Mouse (Mus musculus): ENCODE data around the gene Mrpl33. TPM values are rescaled to one million over a fixed set of nuclear protein-coding genes. Genes with fewer than 3 reads are reported as not detected.

Gene Mrpl33
- 53.8 TPM for polyA plus RNA-seq (2014; fragmentation: Illumina TruSeq; extraction: RNeasy Lipid Tissue Mini Kit (QIAGEN cat#74804); ENCODE audit: low read depth, low replicate concordance)

DNA sequence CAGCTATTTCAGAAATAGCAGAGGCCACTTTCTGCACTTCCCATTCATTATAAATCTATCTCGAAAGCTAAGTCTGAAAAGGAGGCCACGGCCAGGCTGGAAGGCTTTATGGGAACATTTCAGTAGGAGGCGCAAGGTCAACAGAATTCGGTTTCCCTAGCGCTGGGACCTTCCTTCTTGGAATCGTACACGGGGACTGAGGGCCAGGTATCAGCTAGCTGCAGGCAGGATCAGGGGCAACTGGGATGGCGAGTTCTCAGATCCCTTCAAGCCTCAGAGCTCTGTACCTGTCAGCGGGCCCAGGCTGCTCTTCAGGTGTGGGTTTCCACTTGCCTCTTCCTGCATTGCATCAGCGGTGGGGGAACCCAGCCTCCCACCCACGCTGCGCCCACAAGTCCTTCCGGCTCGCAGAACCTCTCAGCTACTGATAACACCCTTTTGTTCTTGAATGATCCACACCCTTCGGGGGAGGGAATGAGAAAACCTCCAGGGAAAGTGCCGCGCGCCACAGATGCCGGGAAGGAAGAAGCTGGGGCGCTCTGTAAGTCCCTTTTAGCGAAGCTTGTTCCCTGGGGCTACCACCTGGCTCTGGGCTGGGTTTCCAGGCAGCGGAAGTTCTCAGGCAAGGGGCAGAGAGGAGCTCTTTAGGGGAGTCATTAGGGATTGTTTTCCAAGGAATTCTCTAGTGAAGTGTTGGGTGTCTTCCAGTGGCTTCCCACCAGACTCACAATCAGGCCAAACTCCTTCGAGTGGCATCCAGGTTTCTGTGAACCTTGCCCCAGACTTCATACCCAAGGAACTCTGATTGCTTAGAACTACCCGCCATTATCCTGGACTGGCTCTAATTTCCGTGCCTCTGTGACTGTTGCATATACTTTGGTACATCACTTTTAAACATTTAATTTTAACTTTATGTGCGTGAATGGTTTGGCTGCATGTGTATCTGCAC is at the start of gene Mrpl33:
Mrpl33 (plus strand) TSS at position 455 of the 949 bp plus-strand sequence.

DNA sequence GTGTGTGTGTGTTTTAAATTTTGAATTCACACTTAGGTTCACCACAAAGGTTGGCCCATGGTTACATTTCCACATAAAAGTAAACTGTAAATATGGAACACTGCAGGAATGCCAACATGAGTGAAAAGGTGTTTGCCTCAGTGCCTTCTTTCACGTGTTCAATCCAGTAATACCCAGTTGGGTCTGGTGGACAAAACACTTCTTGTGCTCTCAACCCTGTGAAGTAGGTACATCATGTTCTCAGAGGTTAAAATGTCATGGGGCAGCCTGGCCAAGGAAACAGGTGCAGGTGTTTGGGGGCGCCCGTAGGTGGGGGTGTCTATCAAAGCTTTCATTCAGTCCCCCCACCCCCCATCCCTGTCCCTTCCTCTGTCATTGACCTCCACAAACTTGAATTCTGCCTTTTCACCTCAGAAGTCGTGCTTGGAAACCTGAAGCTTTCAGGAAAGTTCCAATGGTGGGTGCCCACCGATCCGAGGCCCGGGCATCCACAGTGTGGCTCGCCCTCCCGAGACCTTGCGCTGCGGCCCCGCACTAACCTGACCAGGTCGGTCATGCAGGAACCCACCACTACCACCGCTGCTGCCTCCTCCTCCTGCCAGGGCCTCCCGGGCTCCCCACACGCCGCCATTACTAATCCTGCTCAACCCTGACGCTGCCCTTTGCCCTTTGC is 100.4 kb downstream of the Mrpl33 start, which contains the start of gene Rbks:
Rbks (minus strand) TSS at position 657 of the 673 bp plus-strand sequence.

DNA sequence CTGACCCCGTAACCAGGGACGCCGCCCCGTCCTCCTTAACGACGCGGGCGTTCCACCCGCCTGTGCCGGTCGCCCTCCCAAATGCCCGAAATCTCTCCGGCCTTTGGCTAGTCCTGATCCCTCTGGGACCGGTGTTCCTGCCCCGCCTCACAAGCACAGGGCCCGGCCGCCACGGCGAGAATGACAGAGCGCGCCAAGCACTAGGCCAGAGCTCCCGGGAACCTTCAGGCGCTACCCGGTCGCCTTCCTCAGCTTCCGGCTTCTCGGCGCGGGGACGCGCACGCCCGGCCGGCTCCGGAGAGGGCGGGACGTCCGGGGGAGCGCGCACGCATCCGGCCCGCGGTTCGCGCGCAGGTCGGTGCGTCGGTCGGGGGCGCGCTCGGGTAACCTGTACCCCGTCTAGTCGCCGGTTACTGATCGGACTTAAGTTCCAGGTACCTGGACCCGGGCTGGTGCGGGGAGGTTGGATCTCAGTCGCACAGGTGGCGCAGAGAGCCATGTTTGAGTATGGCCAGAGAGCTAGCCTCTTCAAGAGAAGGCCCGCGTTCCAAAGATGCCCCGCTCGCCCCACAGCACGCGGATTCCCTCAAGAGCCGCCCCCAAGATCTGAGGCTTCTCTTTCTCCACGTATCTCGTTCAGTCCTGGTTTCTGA is 101.0 kb downstream of the Mrpl33 start, which contains the start of gene Babam2:
Babam2 (plus strand) TSS at position 41 of the 653 bp plus-strand sequence.

Other genes starting within 250 kb of the Mrpl33 start
- gene Zfp512, start 144.5 kb upstream of the Mrpl33 start, polyA plus RNA-seq (2014; fragmentation: Illumina TruSeq; extraction: RNeasy Lipid Tissue Mini Kit (QIAGEN cat#74804); ENCODE audit: low read depth, low replicate concordance) = 14.6 TPM
- gene 4930548H24Rik, start 111.2 kb upstream of the Mrpl33 start, polyA plus RNA-seq (2014; fragmentation: Illumina TruSeq; extraction: RNeasy Lipid Tissue Mini Kit (QIAGEN cat#74804); ENCODE audit: low read depth, low replicate concordance) = 17.4 TPM
- gene Gpn1, start 102.2 kb upstream of the Mrpl33 start, polyA plus RNA-seq (2014; fragmentation: Illumina TruSeq; extraction: RNeasy Lipid Tissue Mini Kit (QIAGEN cat#74804); ENCODE audit: low read depth, low replicate concordance) = 21.5 TPM
- 56.1 TPM for gene Slc4a1ap, start 69.9 kb upstream of the Mrpl33 start, polyA plus RNA-seq (2014; fragmentation: Illumina TruSeq; extraction: RNeasy Lipid Tissue Mini Kit (QIAGEN cat#74804); ENCODE audit: low read depth, low replicate concordance)
- 6.7 TPM for gene Supt7l, start 69.1 kb upstream of the Mrpl33 start, polyA plus RNA-seq (2014; fragmentation: Illumina TruSeq; extraction: RNeasy Lipid Tissue Mini Kit (QIAGEN cat#74804); ENCODE audit: low read depth, low replicate concordance)
- 13.9 TPM for gene Rbks, start 100.7 kb downstream of the Mrpl33 start, polyA plus RNA-seq (2014; fragmentation: Illumina TruSeq; extraction: RNeasy Lipid Tissue Mini Kit (QIAGEN cat#74804); ENCODE audit: low read depth, low replicate concordance)
- gene Babam2, start 100.7 kb downstream of the Mrpl33 start, polyA plus RNA-seq (2014; fragmentation: Illumina TruSeq; extraction: RNeasy Lipid Tissue Mini Kit (QIAGEN cat#74804); ENCODE audit: low read depth, low replicate concordance) = 53.3 TPM

All from testis, adult 10 weeks (tissue).